Mouse (Mus musculus) ES-E14 (cell line): ENCODE measurements around the gene Slc25a51.

Experiments
- MAFK ChIP-seq: IDR thresholded peaks from 2 replicates; pipeline ENCODE4 v1.6.1; 2014; ENCODE audit warnings: mild to moderate bottlenecking, low read depth, low read length, inconsistent platforms; ENCODE audit not compliant: insufficient read depth
- ZC3H11A ChIP-seq: IDR thresholded peaks from 2 replicates; pipeline ENCODE4 v1.6.1; 2012; ENCODE audit warnings: low read depth, mild to moderate bottlenecking, inconsistent platforms, low read length, borderline replicate concordance

DNA sequence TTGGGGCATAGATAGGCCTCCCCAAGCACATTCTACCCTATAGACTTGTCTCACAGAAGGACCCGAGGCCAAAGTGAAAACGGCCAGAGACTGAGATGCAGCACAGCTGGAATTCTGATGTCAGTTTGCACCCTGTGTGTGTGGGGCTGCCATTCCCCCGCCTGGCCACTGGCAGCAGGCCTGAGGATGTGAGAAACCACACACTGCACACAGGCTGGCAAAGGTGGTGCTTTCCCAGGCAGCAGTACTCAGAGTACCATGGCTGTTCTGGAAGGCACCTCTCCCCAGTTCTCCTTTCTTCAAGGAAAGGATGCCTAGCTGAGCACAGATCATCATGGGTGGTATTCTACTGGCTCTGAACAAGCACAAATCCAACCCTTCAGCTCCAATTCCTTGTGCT lies 33.7 kb upstream of the Slc25a51 start:
- no peak for TF ChIP-seq MAFK
- TF ChIP-seq ZC3H11A, result no peak
